Mouse (Mus musculus): ENCODE data around the gene Cog2.
A peak's percentile ranks its signal among the peaks of the same experiment; 100 is the strongest.

The Cog2 gene

DNA sequence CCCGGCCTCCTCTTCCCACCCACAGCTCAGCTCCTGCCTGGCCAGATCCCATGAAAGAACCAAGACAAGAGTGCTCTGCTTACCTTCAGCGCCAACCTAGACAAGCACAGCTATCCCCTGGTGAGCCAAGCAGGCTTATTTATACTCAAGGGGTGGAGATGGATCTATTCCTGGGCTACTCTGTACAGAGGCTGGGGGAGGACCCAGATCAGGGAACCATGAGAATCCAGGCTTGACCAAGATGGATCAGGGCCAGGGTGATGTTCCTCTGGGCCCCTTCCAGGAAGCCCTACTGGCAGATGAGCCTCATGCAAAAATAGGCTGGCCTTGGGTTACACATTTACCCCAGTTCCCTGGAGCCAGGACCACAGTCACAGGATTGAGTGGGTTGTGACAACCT lies 49.0 kb downstream of the Cog2 start, which contains the start of gene Agt:
Agt (minus strand) TSS at position 114 of the 400 bp plus-strand sequence.
- DNase-seq (ENCODE audit: low read depth, low spot score): no peak

DNA sequence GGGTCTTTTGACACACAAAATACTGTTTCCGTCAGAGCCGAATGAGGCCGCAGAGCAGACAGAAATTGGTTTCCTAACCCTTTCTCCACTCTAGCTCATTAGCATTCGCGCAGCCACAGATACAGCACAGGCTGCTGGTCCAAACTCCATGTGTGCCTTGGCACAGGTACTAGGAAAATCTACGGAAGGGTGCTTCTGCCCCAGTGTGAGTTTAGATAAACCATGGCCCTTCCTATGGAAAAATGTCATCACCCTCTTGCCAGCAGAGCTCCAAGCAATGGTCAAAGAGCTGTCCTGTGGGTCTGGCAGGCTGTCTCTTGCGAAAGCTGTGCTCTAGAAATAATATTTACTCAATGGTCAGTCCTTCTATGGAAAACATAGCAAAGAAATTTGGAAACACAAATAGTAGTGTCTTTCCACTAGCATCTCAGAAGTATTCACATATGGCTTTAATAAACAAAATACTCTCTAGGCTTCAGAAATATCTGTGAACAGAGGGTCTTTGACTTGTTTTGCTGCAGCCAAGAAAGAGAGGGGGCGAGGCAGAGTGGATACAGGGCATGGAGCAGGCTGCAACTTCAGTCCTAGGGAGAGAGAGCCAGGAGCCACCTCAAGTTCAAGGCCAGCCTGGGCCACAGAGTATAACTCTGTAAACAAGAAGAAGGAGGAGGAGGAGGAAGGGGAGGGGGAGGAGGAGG lies 51.3 kb downstream of the Cog2 start:
- no peak for DNase-seq (ENCODE audit: low read depth, low spot score)

DNA sequence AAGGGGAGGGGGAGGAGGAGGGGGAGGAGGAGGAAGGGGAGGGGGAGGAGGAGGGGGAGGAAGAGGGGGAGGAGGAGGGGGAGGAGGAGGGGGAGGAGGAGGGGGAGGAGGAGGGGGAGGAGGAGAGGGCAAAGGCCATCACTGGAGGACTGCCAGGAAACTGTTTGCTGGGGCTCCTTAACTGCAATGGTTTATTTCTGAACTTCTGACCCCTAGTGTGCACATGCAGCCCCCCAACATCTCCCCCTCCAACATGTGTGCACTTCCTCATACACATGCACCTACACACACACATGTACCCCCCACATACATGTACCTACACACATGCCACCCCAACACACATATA lies 51.8 kb downstream of the Cog2 start:
- DNase-seq (ENCODE audit: low read depth, low spot score): no peak

DNA sequence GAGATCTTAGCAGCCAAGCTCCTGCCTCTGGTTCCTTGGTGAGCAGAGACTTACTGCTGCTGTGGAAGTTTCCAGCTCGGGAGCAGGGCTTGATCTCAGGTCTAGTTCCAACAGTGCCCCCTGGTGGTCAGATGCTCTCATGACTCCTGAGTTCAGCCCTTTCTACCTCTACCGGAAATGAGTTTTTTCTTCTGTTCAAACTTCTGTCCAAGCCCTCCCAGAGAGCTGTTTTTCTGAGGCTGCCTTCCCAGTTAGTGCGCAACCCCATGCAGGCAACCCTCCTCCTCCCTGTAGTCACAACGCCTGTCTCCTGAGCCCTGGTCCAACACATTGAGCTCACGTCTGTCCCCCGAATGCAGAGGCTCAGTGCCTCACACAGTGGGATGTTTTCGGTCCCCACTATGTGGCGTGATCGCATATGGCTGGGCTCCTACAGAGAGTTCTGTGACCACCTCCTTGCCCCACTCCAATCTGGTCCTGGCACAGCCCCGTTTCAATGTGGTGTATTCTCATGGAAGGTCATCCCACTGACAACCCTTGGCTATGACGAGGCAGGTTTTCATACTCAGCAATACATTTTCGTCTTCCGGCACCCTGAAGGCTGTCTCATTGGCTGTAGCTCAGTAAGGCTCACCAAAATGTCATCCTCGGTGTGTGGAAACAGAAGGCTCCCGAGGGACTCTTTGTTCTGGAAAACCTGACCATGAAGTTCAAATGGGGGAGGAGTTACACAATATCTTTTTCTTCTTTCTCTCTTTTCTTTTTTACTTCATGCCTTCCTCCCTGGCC lies 53.2 kb downstream of the Cog2 start:
- DNase-seq (ENCODE audit: low read depth, low spot score): peak; percentile 91

DNA sequence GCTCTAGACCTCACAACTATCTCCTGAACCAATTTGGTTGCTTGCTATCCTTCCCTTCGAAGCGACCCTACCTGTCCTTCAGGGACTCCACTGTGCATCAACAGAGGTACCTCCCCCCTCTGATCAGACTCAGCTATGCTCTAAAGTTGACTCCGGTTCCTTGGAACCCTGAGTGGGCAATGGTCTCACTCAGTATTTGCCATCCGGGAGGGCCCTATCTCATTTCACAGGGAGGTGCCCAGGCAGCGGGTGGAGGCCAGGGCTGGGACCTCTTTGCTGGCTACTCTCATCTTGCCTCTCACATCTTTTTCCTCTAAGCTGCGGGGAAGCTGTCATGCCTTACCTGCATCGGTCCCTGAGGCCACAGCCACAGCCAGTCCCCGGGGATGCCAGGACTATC lies 55.2 kb downstream of the Cog2 start, which contains the start of gene Capn9:
Capn9 (plus strand) TSS at position 301 of the 400 bp plus-strand sequence.
- DNase-seq (ENCODE audit: low read depth, low spot score): no peak

DNA sequence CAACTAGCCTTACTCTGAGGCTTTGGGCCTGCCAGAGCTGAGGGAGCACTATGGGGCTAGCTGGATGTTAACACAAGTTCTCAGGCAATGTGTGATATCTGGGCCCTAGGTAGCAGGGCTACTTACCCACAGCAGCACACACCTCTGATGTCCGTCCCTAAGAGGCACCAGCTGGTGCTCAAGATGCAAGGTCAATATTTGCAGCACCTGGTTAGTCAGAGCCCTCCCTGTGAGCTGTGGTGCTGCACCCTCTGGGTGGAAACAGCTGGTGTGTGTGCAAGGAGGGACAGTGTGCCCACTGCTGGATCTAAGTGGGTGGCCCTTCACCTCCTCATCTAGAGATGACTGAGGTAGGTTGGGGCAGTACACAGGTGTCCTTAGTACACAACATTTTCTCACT lies 56.2 kb downstream of the Cog2 start:
- DNase-seq (ENCODE audit: low read depth, low spot score): no peak

DNA sequence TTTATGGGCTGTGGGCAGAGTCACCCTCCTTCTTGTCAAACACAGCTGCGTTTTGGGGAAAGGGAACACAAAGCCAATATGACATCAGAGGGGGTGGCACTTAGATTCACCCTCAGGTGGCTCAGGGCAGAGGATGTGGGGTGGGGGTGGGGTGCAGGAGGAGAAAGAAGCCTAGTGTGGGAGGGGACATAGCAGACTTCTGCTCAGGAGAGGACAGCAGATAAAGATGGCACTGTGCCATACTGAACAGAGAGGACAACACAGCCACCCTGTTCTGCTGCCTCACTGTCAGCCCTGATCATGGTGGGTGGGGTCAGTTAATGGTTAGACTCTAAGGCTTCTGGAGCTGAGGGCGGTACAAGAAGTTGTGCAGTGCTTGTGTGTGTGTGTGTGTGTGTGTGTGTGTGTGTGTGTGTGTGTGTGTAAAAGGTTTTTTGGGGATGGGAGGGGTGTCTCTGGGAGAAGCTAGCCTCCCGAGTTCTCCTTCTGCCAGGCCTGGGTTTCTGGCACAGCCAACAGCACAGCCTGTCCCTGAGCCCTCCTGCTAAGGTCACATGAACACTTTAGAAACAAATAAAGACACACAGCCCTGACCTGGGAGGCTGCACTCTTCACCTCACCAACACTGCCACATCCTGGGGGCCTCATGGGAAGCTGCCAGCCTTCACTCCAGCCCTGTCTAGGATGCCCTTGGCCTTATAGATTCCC lies 65.3 kb downstream of the Cog2 start:
- no peak for DNase-seq (ENCODE audit: low read depth, low spot score)

DNA sequence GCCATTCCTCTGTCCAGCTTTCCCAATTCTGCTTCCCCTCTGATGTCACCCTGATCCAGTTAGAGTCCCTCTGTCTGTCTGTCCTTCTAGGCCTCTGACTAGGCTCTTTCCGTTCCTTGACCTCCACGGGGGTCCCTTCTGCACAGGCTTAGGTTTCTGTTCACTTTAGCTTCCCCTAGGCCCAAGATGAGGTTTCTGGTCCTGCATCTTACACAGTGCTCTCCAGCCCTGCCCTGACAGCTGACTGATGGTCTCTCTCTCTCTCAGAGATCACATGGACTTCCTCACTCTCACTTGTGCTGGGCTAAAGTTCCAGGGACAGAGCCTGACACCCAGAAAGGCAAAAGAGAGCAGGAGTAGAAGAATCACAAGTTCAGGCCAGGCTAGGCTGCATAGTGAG lies 66.0 kb downstream of the Cog2 start:
- no peak for DNase-seq (ENCODE audit: low read depth, low spot score)

DNA sequence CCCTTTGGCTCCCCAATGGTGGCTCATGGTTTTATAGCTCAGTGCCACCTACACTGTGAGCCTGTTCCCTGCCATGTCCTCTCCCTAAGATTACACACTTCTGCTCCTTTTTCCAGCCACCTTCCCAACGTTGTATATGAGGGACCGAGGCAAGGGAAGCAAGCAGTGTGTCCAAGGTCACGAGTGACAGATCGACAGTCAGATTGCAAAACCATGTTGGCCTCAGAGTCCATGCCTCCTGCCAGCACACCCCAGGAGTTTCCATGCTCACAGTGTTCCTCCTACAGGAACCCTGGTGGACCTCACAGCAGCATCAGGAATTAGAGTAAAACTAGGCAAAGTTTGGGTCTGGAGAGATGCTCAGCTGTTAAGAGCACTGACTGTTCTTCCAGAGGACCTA lies 68.8 kb downstream of the Cog2 start:
- DNase-seq (ENCODE audit: low read depth, low spot score): no peak
